Mouse (Mus musculus) hindbrain, embryonic 12.5 days (tissue): Measurements from ENCODE around the gene Mt3. TPM values are rescaled to one million over a fixed set of nuclear protein-coding genes. Genes with fewer than 3 reads are reported as not detected.
A peak's percentile ranks its signal among the peaks of the same experiment; 100 is the strongest.
"Not testable (repeated sequence)": the region's sequence is repeated elsewhere in the genome, so short reads cannot be mapped to it uniquely, and the experiment has no call there.

Experiments
- ATAC-seq: fragments of 200-750 bp; cut with Nextera tagmentation; 2 replicates; pipeline ENCODE4 v1.8.0; 2017; ENCODE audit warnings: moderate TSS enrichment; ENCODE audit not compliant: low FRiP score
- H3K27ac ChIP-seq: fragments of 300-500 bp; sonication (generic); 2 replicates; pipeline ENCODE4 v1.5.1; 2016; ENCODE audit warnings: mild to moderate bottlenecking
- H3K27me3 ChIP-seq: fragments of 300-500 bp; sonication (generic); 2 replicates; pipeline ENCODE4 v1.6.1; 2016; ENCODE audit warnings: mild to moderate bottlenecking
- H3K36me3 ChIP-seq: fragments of 300-500 bp; sonication (generic); 2 replicates; pipeline ENCODE4 v1.6.1; 2016; ENCODE audit warnings: mild to moderate bottlenecking
- H3K4me1 ChIP-seq: fragments of 300-500 bp; sonication (generic); 2 replicates; pipeline ENCODE4 v1.6.1; 2016
- H3K4me2 ChIP-seq: fragments of 300-500 bp; sonication (generic); replicated peaks from 2 replicates; pipeline ENCODE4 v1.6.1; 2016; ENCODE audit warnings: mild to moderate bottlenecking
- H3K4me3 ChIP-seq: fragments of 300-500 bp; sonication (generic); 2 replicates; pipeline ENCODE4 v1.5.1; 2016; ENCODE audit warnings: mild to moderate bottlenecking
- H3K9ac ChIP-seq: fragments of 300-500 bp; sonication (generic); 2 replicates; pipeline ENCODE4 v1.6.1; 2016; ENCODE audit warnings: mild to moderate bottlenecking, moderate library complexity
- H3K9me3 ChIP-seq: fragments of 300-500 bp; sonication (generic); replicated peaks from 2 replicates; pipeline ENCODE4 v1.6.1; 2016; ENCODE audit warnings: mild to moderate bottlenecking
- WGBS: fragments of 180-500 bp; shearing (Covaris S2); methylation state at CpG from one replicate; pipeline ENCODE4 v1.1.7; 2016; 5-methylcytosine and 5-hydroxymethylcytosine counted together
- polyA plus RNA-seq: library from polyadenylated mRNA; unstranded; fragments of >200 nt; fragmentation: Nextera tagmentation; extraction: Ambion mirVana; gene quantifications from 2 replicates; pipeline ENCODE4 v1.2.1, GENCODE M21; 2016

Gene Mt3
- polyA plus RNA-seq, 1 experiment from 2014 or later: 33.1 TPM

DNA sequence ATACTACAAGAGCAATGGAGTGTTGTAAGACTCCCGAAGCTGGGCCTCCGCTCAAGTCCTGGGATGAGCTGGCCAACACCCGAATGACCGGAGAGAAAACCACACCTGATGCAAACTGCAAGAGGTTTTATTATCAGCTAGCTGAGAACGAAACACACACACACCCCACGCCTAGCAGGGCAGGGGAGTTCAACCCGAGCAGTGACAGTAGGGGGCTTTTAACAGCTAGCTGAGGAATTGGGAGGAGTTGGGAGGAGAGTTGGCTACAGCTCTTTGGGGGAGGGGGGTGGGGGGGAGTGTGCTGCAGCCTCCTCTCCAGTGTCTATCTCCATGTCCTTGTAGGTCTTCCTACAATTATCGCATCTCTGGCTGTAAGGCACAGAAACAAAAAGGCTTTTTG lies 13.4 kb downstream of the Mt3 start:
- not testable (repeated sequence) for H3K4me2 ChIP-seq, H3K27ac ChIP-seq, ATAC-seq, H3K4me3 ChIP-seq, H3K9me3 ChIP-seq, H3K36me3 ChIP-seq, H3K9ac ChIP-seq, H3K4me1 ChIP-seq
- H3K27me3 ChIP-seq: peaks cover 26% of the 10 kb centered on the region
- WGBS: 74% methylated on average over 8 of the region's 8 CpGs

DNA sequence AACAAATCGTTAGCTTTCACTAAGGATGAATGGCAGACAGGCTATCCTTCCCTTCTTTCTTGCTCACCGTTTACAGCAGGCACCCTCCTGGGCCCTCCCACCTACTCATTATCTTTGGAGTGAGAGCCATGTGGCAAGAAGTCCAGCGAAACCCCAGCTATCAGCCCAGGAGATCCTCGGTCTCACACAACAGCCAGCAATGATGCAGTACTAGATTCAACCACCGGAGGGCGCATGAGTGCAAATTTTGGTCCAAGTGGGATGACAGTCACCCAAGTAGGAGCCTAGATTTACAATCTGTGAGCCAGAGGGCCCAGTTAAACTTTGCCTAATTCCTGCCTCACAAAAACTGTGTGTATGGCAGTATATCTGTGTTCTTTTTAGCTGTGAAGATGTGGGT lies 14.8 kb downstream of the Mt3 start:
- Histone ChIP-seq H3K9ac (no peak overlapping the region), H3K36me3 (no peaks in the 10 kb centered on the region), H3K27me3 (peaks cover 40% of the 10 kb centered on the region), H3K4me1 (peaks cover 9% of the 10 kb centered on the region), H3K27ac (no peak overlapping the region), H3K4me2 (0 out of 2 replicates have a peak overlapping the region, but pooled peaks have one; percentile 4), H3K4me3 (no peak overlapping the region), H3K9me3 (no peaks in the 10 kb centered on the region)
- ATAC-seq: peak; percentile 58; the same call in 1 of the 2 replicates
- 5% methylated on average over 6 of the region's 6 CpGs for WGBS

DNA sequence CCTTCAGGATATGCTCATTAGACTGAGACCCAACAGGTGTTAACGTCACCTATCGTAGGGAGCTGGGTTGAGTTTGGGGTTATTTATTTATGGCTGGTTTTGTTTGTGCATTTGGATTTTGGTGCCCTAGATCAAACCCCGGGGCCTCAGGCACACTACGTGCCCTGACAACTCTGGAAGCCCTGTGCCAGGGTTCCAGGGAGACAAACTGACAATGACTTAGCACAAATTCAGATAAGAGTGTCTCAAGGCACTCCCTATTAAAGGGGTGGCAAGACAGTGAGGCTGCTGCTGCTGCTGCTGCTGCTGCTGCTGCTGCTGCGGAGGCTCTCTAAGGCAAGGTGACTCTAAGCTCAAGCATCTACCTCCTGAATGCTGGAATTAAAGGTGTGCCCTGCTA lies 17.1 kb downstream of the Mt3 start:
- Histone ChIP-seq H3K9ac (no peak overlapping the region), H3K4me1 (peaks cover 24% of the 10 kb centered on the region), H3K4me3 (no peak overlapping the region), H3K27ac (no peak overlapping the region), H3K27me3 (peaks cover 63% of the 10 kb centered on the region), H3K36me3 (no peaks in the 10 kb centered on the region), H3K9me3 (no peaks in the 10 kb centered on the region), H3K4me2 (no peak overlapping the region)
- WGBS: 82% methylated on average over 5 of the region's 5 CpGs
- ATAC-seq: no peak

DNA sequence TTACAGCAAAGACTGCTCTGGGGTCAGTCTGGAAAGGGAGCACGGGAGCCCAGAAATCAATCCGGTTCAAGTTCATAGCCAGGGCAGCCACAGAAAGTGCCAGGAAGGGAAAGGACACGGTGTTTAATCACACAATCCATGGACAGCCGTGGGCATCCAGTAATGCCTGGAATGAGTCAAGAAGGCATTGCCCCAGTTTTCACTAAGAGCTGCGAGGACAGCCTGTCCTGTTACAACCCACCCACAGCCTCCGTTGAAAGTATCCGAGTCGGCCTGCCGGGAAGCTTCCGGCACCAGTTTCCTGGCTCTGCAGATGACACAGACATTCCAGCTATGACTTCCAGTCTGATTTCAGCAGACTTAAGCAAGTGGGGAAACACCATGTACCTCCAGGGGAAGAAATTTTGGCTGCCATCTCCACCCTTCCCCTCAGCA lies 18.9 kb downstream of the Mt3 start:
- WGBS: 46% methylated on average over 10 of the region's 10 CpGs
- no peak for ATAC-seq
- Histone ChIP-seq H3K4me2 (peak overlapping the region; percentile 91; the same call in 1 of the 2 replicates), H3K9me3 (no peaks in the 10 kb centered on the region), H3K36me3 (no peaks in the 10 kb centered on the region), H3K27me3 (peaks cover 81% of the 10 kb centered on the region), H3K27ac (no peak overlapping the region), H3K4me3 (no peak overlapping the region), H3K4me1 (peaks cover 24% of the 10 kb centered on the region), H3K9ac (no peak overlapping the region)

- WGBS: under 1% methylated on average over 56 of the region's 56 CpGs
- peak; percentile 64; the same call in 1 of the 2 replicates for ATAC-seq
- H3K9me3 ChIP-seq: no peaks in the 10 kb centered on the region
- H3K4me3 ChIP-seq: peak within 1 kb of the TSS; percentile 45
- H3K27ac ChIP-seq: no peak within 1 kb of the TSS
- peak within 1 kb of the TSS; percentile 91 for H3K4me2 ChIP-seq
- H3K36me3 ChIP-seq: no peaks in the 10 kb centered on the region
- H3K4me1 ChIP-seq: peaks cover 24% of the 10 kb centered on the region
- peaks cover 90% of the 10 kb centered on the region for H3K27me3 ChIP-seq
- H3K9ac ChIP-seq: peak within 1 kb of the TSS; percentile 47
These were observed 19.8 kb downstream of the Mt3 start, which contains the start of gene Mt2 for GRCm38 (mm10) chr8:94172075-94172808. Gene Mt2 (plus strand): TSS chr8:94172664.

GRCm38 (mm10) chr8:94172809-94173732 lies 20.7 kb downstream of the Mt3 start:
- Histone ChIP-seq H3K9ac (peak overlapping the region; percentile 47; the same call in 1 of the 2 replicates), H3K9me3 (no peaks in the 10 kb centered on the region), H3K36me3 (no peaks in the 10 kb centered on the region), H3K4me3 (peak overlapping the region; percentile 45), H3K27me3 (peaks cover 94% of the 10 kb centered on the region), H3K4me2 (peak overlapping the region; percentile 91), H3K4me1 (peaks cover 24% of the 10 kb centered on the region), H3K27ac (no peak overlapping the region)
- no peak for ATAC-seq
- 1% methylated on average over 39 of the region's 39 CpGs for WGBS

GRCm38 (mm10) chr8:94173848-94174403 lies 21.5 kb downstream of the Mt3 start:
- Histone ChIP-seq H3K4me1 (peaks cover 29% of the 10 kb centered on the region), H3K9me3 (no peaks in the 10 kb centered on the region), H3K27ac (no peak overlapping the region), H3K4me3 (no peak overlapping the region), H3K9ac (no peak overlapping the region), H3K4me2 (no peak overlapping the region), H3K27me3 (peaks cover 99% of the 10 kb centered on the region), H3K36me3 (no peaks in the 10 kb centered on the region)
- ATAC-seq: no peak
- WGBS: 49% methylated on average over 11 of the region's 11 CpGs

- WGBS: 29% methylated on average over 7 of the region's 7 CpGs
- H3K27me3 ChIP-seq: peaks cover 100% of the 10 kb centered on the region
These were observed 22.3 kb downstream of the Mt3 start for GRCm38 (mm10) chr8:94174619-94175213.

DNA sequence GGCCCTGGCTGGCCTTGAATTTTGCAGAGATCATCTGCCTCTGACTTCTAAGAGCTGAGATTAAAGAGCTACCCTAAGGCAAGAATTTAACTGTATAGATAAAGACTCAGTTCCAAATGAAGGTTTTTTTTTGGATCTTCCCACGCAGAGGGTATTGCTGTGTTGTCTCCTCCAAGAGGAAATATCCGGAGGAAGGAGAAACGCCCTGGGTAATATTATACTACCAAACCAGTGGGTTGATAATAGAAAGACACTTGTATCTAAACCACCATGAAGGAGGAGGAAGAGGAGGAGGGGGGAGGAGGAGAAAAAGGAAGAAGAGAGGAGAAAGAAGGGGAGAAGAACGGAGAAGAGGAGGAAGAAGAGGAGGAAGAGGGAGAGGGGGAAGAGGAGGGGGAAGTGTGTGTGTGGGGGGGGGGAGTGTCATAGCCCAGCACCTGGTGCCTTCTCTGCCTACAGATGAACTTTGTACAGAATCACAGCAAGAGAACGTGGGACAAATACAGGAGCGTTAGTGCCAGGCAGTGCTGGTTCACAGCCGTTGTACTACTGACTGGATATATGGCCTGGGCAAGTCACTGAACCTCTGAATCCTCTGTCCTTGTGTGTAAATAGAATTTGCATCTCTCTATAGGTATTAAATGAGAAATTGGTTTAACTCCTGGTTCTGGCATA lies 25.4 kb downstream of the Mt3 start:
- Histone ChIP-seq H3K4me2 (no peak overlapping the region), H3K9ac (no peak overlapping the region), H3K27ac (no peak overlapping the region), H3K4me3 (no peak overlapping the region), H3K27me3 (peaks cover 98% of the 10 kb centered on the region), H3K9me3 (no peaks in the 10 kb centered on the region), H3K4me1 (peaks cover 26% of the 10 kb centered on the region), H3K36me3 (no peaks in the 10 kb centered on the region)
- WGBS: 67% methylated on average over 7 of the region's 7 CpGs
- no peak for ATAC-seq

More at GRCm38 (mm10) chr8:94174619-94175213, 22.3 kb downstream of the Mt3 start:
- Histone ChIP-seq H3K27ac (no peak overlapping the region), H3K9me3 (no peaks in the 10 kb centered on the region), H3K36me3 (no peaks in the 10 kb centered on the region), H3K9ac (no peak overlapping the region), H3K4me2 (no peak overlapping the region), H3K4me3 (no peak overlapping the region), H3K4me1 (peaks cover 37% of the 10 kb centered on the region)
- no peak for ATAC-seq

DNA sequence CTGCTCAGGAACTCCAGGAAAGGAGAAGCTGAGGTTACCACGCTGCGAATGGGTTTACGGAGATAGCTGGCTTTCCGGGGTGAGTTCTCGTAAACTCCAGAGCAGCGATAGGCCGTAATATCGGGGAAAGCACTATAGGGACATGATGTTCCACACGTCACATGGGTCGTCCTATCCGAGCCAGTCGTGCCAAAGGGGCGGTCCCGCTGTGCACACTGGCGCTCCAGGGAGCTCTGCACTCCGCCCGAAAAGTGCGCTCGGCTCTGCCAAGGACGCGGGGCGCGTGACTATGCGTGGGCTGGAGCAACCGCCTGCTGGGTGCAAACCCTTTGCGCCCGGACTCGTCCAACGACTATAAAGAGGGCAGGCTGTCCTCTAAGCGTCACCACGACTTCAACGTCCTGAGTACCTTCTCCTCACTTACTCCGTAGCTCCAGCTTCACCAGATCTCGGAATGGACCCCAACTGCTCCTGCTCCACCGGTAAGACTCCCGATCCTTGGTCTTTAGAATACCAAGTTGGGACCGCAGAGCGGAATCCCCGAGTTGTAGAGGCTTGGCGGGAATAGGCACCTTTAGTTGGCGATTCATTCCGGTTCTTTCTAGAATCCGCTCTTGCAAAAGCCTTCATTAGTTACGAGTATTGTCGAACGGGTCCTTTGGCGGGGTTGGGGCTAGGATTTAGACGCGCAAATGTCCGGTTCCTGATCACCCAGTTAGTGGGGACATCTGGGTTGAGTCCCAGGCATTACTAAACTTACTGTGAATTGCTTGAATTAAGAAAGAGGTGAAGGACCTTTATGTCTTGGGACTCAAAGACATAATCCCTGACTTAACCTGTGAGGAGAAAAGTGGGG lies 26.7 kb downstream of the Mt3 start, which contains the start of gene Mt1:
Gene Mt1 (plus strand): TSS at position 226 of the 856 bp plus-strand sequence.
- peaks cover 98% of the 10 kb centered on the region for H3K27me3 ChIP-seq
- WGBS: under 1% methylated on average over 50 of the region's 50 CpGs
- peak within 1 kb of the TSS; percentile 86 for H3K4me2 ChIP-seq
- H3K4me3 ChIP-seq: peak within 1 kb of the TSS; percentile 43
- H3K4me1 ChIP-seq: peaks cover 25% of the 10 kb centered on the region
- peak; percentile 78 for ATAC-seq
- H3K27ac ChIP-seq: no peak within 1 kb of the TSS
- H3K36me3 ChIP-seq: no peaks in the 10 kb centered on the region
- H3K9me3 ChIP-seq: no peaks in the 10 kb centered on the region
- H3K9ac ChIP-seq: 0 out of 2 replicates have a peak within 1 kb of the TSS, but pooled peaks have one; percentile 0
